Mouse (Mus musculus): ENCODE results near the gene Pnldc1.
"Not testable (repeated sequence)": the region's sequence is repeated elsewhere in the genome, so short reads cannot be mapped to it uniquely, and the experiment has no call there.

- not testable (repeated sequence) for TF ChIP-seq CTCF (conservative IDR thresholded peaks at IDR 0.05; ENCODE audit: insufficient read depth, insufficient read length, low read depth, low read length); POLR2A (IDR thresholded peaks at IDR 0.05; ENCODE audit: low read depth, low read length)
Observed at GRCm38 (mm10) chr17:12898607-12899006, 11.4 kb downstream of the Pnldc1 start.
